In the genomic region with DNA sequence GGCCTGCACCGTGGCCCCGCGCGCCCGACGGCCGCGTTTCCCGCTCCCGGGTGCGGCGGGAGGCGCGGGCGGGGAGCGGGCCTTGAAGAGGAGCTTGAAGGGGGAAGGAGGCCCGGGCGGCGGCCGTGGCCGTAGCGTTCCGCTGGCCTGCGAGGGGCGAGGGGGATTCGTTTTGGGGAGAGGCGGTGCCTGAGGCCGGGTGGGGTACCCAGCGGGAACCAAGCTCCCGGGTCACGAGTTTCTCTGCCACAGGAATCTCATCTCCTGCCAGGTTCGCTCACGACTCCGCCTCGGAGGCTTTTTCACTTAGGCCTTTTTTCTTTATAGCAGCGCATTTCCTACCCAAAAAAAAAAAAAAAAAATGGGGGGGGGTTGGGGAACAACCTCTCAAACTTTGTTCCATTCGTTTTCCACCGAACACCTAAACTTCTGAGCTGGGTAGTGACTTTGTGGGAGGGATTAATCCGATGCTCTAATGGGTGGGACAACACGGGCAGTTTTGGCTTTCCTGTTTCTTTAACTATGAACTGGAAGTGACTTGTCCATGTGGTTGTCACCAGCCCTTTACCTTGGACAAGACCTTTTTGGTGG, we compare ENCODE assay signal across 8 mouse cellular contexts. TPM values are rescaled to one million over a fixed set of nuclear protein-coding genes. Genes with fewer than 3 reads are reported as not detected.
DNase-seq lines count a peak whose midpoint lies in the region; ATAC-seq and TF ChIP-seq lines count a peak whose summit lies in the region.

No protein-coding gene starts in this region.

- peak overlapping the region; percentile 99 for H3K4me3 ChIP-seq in intestine, embryonic 16.5 days (ENCODE audit: low read length)
- peak overlapping the region; percentile 88 for H3K4me3 ChIP-seq in limb, embryonic 15.5 days
- peak overlapping the region; percentile 99 for H3K4me3 ChIP-seq in stomach, postnatal 0 days (ENCODE audit: low read depth, low read length)

- H3K9me3 ChIP-seq in intestine, embryonic 16.5 days (ENCODE audit: control insufficient read depth, low read length), result no peaks in the 10 kb centered on the region
- no peaks in the 10 kb centered on the region for H3K9me3 ChIP-seq in limb, embryonic 15.5 days
- no peaks in the 10 kb centered on the region for H3K9me3 ChIP-seq in stomach, postnatal 0 days (ENCODE audit: control insufficient read depth, low read length)

- peak; percentile 44 for DNase-seq in cerebellum, adult 11 months
- DNase-seq in cerebellum, postnatal 4 days (ENCODE audit: low spot score in 2 of 2), result peak; percentile 22 to 48
- peak; percentile 51 for DNase-seq in gastrocnemius, postnatal 10 days
- DNase-seq in naive thymus-derived CD4-positive, alpha-beta T cell, adult 2 months (ENCODE audit: low read depth), result peak; percentile 59
- no peak for DNase-seq in stomach, postnatal 0 days (ENCODE audit: low spot score)

- H3K9ac ChIP-seq in intestine, embryonic 16.5 days (ENCODE audit: low read depth, low read length), result peak overlapping the region; percentile 100
- peak overlapping the region; percentile 92 for H3K9ac ChIP-seq in limb, embryonic 15.5 days
- H3K9ac ChIP-seq in stomach, postnatal 0 days (ENCODE audit: low read length), result peak overlapping the region; percentile 97

- TF ChIP-seq EP300 in stomach, postnatal 0 days (optimal IDR thresholded peaks at IDR 0.05), result no peak

- no peak for TF ChIP-seq CTCF in stomach, postnatal 0 days (IDR thresholded peaks at IDR 0.05; ENCODE audit: low read depth)

- H3K36me3 ChIP-seq in intestine, embryonic 16.5 days (ENCODE audit: control insufficient read depth, insufficient read depth, low read length), result 0 out of 2 replicates have a peak, but pooled peaks cover 1% of the 10 kb centered on the region
- H3K36me3 ChIP-seq in limb, embryonic 15.5 days, result peaks cover 17% of the 10 kb centered on the region
- H3K36me3 ChIP-seq in stomach, postnatal 0 days (ENCODE audit: control insufficient read depth, insufficient read depth, low read length), result peaks cover 4% of the 10 kb centered on the region; the same call in 1 of the 2 replicates

- peak overlapping the region; percentile 99 for H3K27ac ChIP-seq in intestine, embryonic 16.5 days (ENCODE audit: low read length)
- peak overlapping the region; percentile 99 for H3K27ac ChIP-seq in limb, embryonic 15.5 days
- peak overlapping the region; percentile 99 for H3K27ac ChIP-seq in stomach, postnatal 0 days (replicated peaks)

- H3K4me2 ChIP-seq in intestine, embryonic 16.5 days (ENCODE audit: low read depth, low read length), result peak overlapping the region; percentile 71
- peak overlapping the region; percentile 46 for H3K4me2 ChIP-seq in limb, embryonic 15.5 days
- peak overlapping the region; percentile 64 for H3K4me2 ChIP-seq in stomach, postnatal 0 days (replicated peaks; ENCODE audit: low read depth)

- H3K4me1 ChIP-seq in intestine, embryonic 16.5 days (ENCODE audit: control insufficient read depth, insufficient read depth, low read length), result peaks cover 4% of the 10 kb centered on the region
- H3K4me1 ChIP-seq in limb, embryonic 15.5 days, result peaks cover 6% of the 10 kb centered on the region
- H3K4me1 ChIP-seq in stomach, postnatal 0 days (replicated peaks; ENCODE audit: control insufficient read depth, insufficient read depth), result no peaks in the 10 kb centered on the region

- 0% methylated on average over 37 of the region's 40 CpGs for WGBS in intestine, embryonic 16.5 days
- WGBS in limb, embryonic 15.5 days, result 1% methylated on average over 25 of the region's 40 CpGs
- WGBS in stomach, postnatal 0 days, result under 1% methylated on average over 39 of the region's 40 CpGs

- no peak for ATAC-seq in cerebellum, adult (ENCODE audit: insufficient number of reproducible peaks, low FRiP score, low TSS enrichment)
- ATAC-seq in intestine, embryonic 16.5 days, result no peak
- ATAC-seq in limb, embryonic 15.5 days (ENCODE audit: insufficient number of reproducible peaks, low FRiP score, low TSS enrichment, low read depth), result no peak
- ATAC-seq in stomach, postnatal 0 days (ENCODE audit: low FRiP score, low TSS enrichment), result no peak

- H3K27me3 ChIP-seq in intestine, embryonic 16.5 days (replicated peaks; ENCODE audit: control insufficient read depth, insufficient read depth, low read length), result no peaks in the 10 kb centered on the region
- H3K27me3 ChIP-seq in limb, embryonic 15.5 days, result no peaks in the 10 kb centered on the region
- H3K27me3 ChIP-seq in stomach, postnatal 0 days (ENCODE audit: control insufficient read depth, insufficient read depth, low read length), result no peaks in the 10 kb centered on the region

RNA-seq across cellular contexts. Expression of a gene that starts 1.7 kb away (rescaled TPM):
- 10 to 100 TPM; 43.0 to 57.7 TPM for total RNA-seq in gastrocnemius, postnatal 10 days (2021)
- 3.8 and 4.0 TPM in 2 replicates for polyA plus RNA-seq in intestine, embryonic 16.5 days (2015; fragmentation: Nextera tagmentation; extraction: Ambion mirVana)
- polyA plus RNA-seq in limb, embryonic 15.5 days (2015; fragmentation: Nextera tagmentation; extraction: Ambion mirVana), result 3.6 and 5.2 TPM in 2 replicates
- polyA plus RNA-seq in stomach, postnatal 0 days (2015; fragmentation: Nextera tagmentation; extraction: Ambion mirVana), result 2.7 and 2.8 TPM in 2 replicates

RNA-seq across cellular contexts. Expression of a gene that starts 37.4 kb away (rescaled TPM):
- not detected for total RNA-seq in gastrocnemius, postnatal 10 days (2021)
- polyA plus RNA-seq in intestine, embryonic 16.5 days (2015; fragmentation: Nextera tagmentation; extraction: Ambion mirVana), result not detected in 2 replicates
- polyA plus RNA-seq in limb, embryonic 15.5 days (2015; fragmentation: Nextera tagmentation; extraction: Ambion mirVana), result not detected in 2 replicates
- polyA plus RNA-seq in stomach, postnatal 0 days (2015; fragmentation: Nextera tagmentation; extraction: Ambion mirVana), result not detected in 2 replicates
